Mouse (Mus musculus) 3T3-L1 (cell line): Measurements from ENCODE around the gene Tmem132a.

Experiments
- DNase-seq: peaks from one replicate; pipeline ENCODE4 v3.0.0-alpha.2; 2015; ENCODE audit warnings: low read depth, low spot score

Gene Tmem132a

GRCm38 (mm10) chr19:10869886-10870527 lies at the start of gene Tmem132a:
Tmem132a (minus strand) TSS chr19:10869940.
- peak; percentile 23 for DNase-seq

GRCm38 (mm10) chr19:10918321-10918991 lies 48.7 kb upstream of the Tmem132a start:
- DNase-seq, result no peak

GRCm38 (mm10) chr19:10916506-10916905 lies 46.8 kb upstream of the Tmem132a start:
- DNase-seq, result no peak

- DNase-seq, result no peak
Observed at GRCm38 (mm10) chr19:10914870-10915269, 45.1 kb upstream of the Tmem132a start.

GRCm38 (mm10) chr19:10914291-10914690 lies 44.6 kb upstream of the Tmem132a start:
- DNase-seq, result no peak

GRCm38 (mm10) chr19:10909087-10909721 lies 39.5 kb upstream of the Tmem132a start:
- DNase-seq, result no peak

- DNase-seq, result peak; percentile 79
Observed at GRCm38 (mm10) chr19:10907891-10908290, 38.2 kb upstream of the Tmem132a start.

- no peak for DNase-seq
Observed at GRCm38 (mm10) chr19:10905728-10906000, 35.9 kb upstream of the Tmem132a start.

GRCm38 (mm10) chr19:10904927-10905727 lies 35.4 kb upstream of the Tmem132a start:
- DNase-seq, result no peak

- DNase-seq, result no peak
Observed at GRCm38 (mm10) chr19:10904512-10904911, 34.8 kb upstream of the Tmem132a start.

- DNase-seq, result no peak
Observed at GRCm38 (mm10) chr19:10901046-10901445, 31.3 kb upstream of the Tmem132a start.

- no peak for DNase-seq
Observed at GRCm38 (mm10) chr19:10900315-10900714, 30.6 kb upstream of the Tmem132a start.

GRCm38 (mm10) chr19:10897491-10897890 lies 27.8 kb upstream of the Tmem132a start:
- DNase-seq, result no peak

- DNase-seq, result no peak
Observed at GRCm38 (mm10) chr19:10896849-10897248, 27.1 kb upstream of the Tmem132a start.

GRCm38 (mm10) chr19:10895708-10896107 lies 26.0 kb upstream of the Tmem132a start:
- peak; percentile 65 for DNase-seq

- peak; percentile 99 for DNase-seq
Observed at GRCm38 (mm10) chr19:10895016-10895528, 25.3 kb upstream of the Tmem132a start, which contains the start of gene Prpf19. Prpf19 (plus strand) TSS chr19:10895231.

- DNase-seq, result no peak
Observed at GRCm38 (mm10) chr19:10892201-10892600, 22.5 kb upstream of the Tmem132a start.

- peak; percentile 99 for DNase-seq
Observed at GRCm38 (mm10) chr19:10881426-10882154, 11.8 kb upstream of the Tmem132a start, which contains the start of gene Tmem109. Tmem109 (minus strand) TSS chr19:10882001.

- DNase-seq, result no peak
Observed at GRCm38 (mm10) chr19:10880975-10881425, 11.3 kb upstream of the Tmem132a start.

GRCm38 (mm10) chr19:10880085-10880974 lies 10.6 kb upstream of the Tmem132a start:
- peak; percentile 85 for DNase-seq
